Mouse (Mus musculus) C3H10T1/2 (cell line): ENCODE measurements around the gene Vmn1r1. TPM values are rescaled to one million over a fixed set of nuclear protein-coding genes. Genes with fewer than 3 reads are reported as not detected.

Experiments
- polyA plus RNA-seq, 2 experiments: library from polyadenylated mRNA; unstranded; fragments of >200 nt; fragmentation: generic; extraction: Trizol; gene quantifications; one replicate each; pipeline ENCODE4 v1.2.1; 2012; ENCODE audit warnings: missing spikeins in 2 of 2

Vmn1r1 gene
- not detected for polyA plus RNA-seq

GRCm38 (mm10) chr1:182164386-182164785, at the start of gene Vmn1r1:
Gene Vmn1r1 (minus strand): TSS chr1:182164486.

DNA sequence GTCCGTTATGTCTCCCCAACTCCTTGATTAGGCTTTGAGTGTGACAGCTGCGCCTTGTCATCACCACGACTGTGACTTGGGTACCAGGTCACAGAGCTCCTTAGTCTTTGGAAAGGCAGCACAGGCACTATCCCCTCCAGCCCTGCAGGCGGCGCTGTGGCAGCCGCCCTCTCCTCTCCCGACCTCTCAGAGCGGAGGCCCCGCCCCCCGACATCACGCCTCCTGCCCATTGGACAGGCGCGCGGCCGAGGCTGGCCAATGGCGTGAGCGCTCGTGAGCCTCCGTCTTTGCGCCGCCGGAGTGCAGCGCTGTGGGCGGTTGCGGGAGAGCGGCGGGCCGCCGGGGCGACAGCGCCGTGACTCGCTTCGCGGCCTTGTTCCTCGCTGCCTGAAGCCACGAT, 39.8 kb downstream of the Vmn1r1 start, which contains the start of gene Srp9:
Gene Srp9, plus strand, starts transcription at position 232 of the 400 bp plus-strand sequence.

Other genes with a start within 250 kb of the Vmn1r1 start
- gene Enah, start 144.5 kb downstream of the Vmn1r1 start, polyA plus RNA-seq, result 10 to 100 TPM in 1 of 2 experiments, 1 to 10 TPM in 1; 2.0 to 17.7 TPM
- 10 to 100 TPM; 11.1 to 73.2 TPM for gene Srp9, start 39.7 kb downstream of the Vmn1r1 start, polyA plus RNA-seq
- gene Degs1, start 118.3 kb upstream of the Vmn1r1 start, polyA plus RNA-seq, result 10 to 100 TPM; 35.2 to 78.6 TPM
- gene Fbxo28, start 177.1 kb upstream of the Vmn1r1 start, polyA plus RNA-seq, result 1 to 10 TPM; 3.7 to 10.0 TPM
- 1 to 10 TPM in 1 of 2 experiments, under 1 TPM in 1; 0.63 to 9.9 TPM for gene Trp53bp2, start 244.7 kb upstream of the Vmn1r1 start, polyA plus RNA-seq